Mouse (Mus musculus) kidney, postnatal 36 days (tissue): Measurements from ENCODE around the gene Zbtb20.

Experiments
- DNase-seq, 2 experiments: peaks; one replicate each; pipeline ENCODE4 v3.0.0; 2021 to 2022; ENCODE audit warnings: mixed read lengths in 2 of 2

The Zbtb20 gene

GRCm38 (mm10) chr16:43574006-43574764, 698.5 kb downstream of the Zbtb20 start:
- peak; percentile 95 for DNase-seq

DNA sequence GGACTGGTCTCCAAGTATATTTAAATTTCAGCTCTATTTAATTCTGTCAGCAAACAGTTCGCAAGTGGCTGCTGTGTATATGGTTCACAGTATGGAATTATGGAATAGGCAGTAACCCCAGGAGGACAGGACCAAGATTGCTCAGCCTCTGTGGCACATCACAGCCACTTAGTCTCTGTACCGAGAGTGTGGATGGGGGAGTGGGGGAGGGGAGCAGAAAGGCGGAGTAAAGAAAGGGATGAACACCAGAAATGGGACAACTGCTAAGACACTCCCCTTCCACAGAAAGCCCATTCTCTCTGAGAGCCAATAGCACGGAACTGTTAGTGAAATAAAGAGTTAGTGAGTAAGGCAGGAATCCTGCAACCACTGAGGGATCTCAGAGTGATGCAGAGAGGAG, 699.4 kb downstream of the Zbtb20 start:
- no peak for DNase-seq

- no peak for DNase-seq
These were observed 699.8 kb downstream of the Zbtb20 start for GRCm38 (mm10) chr16:43575507-43575906.

DNA sequence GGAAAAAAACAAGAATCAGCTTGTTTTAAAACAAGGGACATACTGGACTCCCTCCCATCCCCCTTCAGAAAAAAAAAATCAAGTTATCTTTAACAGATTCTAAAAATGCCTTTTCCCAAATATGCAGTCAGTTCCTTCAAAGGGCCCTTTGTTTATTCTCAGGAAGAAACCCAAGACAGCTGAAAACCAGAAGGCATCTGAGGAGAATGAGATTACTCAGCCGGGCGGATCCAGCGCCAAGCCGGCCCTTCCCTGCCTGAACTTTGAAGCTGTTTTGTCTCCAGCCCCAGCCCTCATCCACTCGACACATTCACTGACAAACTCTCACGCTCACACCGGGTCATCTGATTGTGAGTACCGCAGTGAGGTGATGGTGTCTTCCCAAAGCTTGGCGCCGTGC, 701.7 kb downstream of the Zbtb20 start:
- peak; percentile 69 to 73 for DNase-seq

- no peak for DNase-seq
These were observed 702.7 kb downstream of the Zbtb20 start for GRCm38 (mm10) chr16:43578351-43578750.

- DNase-seq: peak; percentile 89 to 93
These were observed 703.4 kb downstream of the Zbtb20 start for GRCm38 (mm10) chr16:43579111-43579510.

- DNase-seq: no peak
These were observed 704.7 kb downstream of the Zbtb20 start for GRCm38 (mm10) chr16:43580321-43580822.

GRCm38 (mm10) chr16:43581551-43581950, 705.9 kb downstream of the Zbtb20 start:
- peak in 1 of 2 experiments; percentile 36 for DNase-seq

DNA sequence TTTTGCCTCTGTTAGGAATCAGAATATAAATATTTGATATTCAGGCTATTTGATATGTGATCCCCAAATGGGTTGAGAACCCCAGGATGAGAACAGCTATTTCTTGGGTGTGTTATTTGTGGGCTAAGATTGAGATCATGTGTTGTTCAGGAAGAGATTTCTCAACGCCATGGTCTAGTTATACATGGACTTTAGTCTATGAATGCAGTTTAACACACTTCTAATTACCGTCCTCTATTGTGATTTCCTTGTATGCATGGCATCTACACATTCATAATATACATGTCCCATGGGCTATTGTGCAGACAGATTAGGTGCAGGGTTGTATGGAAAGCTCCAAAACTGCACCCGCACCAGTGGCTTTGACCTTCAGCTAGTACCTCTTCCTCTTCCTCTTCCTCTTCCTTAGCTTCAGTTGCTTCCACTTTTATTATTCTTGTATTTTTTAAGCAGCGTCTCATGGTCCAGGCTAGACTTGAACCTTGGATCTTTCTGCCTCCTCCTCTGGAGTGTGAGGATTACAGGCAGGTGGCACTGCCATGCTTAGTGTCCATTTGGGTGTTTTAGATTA, 711.3 kb downstream of the Zbtb20 start:
- DNase-seq: no peak

- DNase-seq: no peak
These were observed 715.2 kb downstream of the Zbtb20 start for GRCm38 (mm10) chr16:43590704-43591493.

- DNase-seq: peak in 1 of 2 experiments; percentile 29
These were observed 716.4 kb downstream of the Zbtb20 start for GRCm38 (mm10) chr16:43592062-43592461.

DNA sequence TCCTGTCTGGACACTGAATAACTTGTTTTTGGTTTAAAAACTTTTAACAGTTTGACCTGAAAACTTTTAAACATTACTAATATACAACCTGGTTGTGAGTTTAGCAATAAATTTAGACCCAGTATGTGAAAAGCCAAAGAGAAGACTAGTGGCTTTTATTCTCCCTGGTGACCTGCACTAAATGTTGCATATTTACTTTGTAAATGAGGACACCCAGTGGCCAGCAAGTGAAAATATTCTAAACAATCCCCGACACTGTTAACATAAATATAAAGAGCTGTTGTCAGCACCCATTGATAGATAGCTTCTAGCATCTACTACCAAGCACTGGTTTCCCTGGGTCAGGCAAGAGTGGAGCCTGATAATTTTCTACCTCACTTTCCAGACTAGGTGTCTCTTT, 717.1 kb downstream of the Zbtb20 start:
- no peak for DNase-seq

GRCm38 (mm10) chr16:43597375-43598060, 721.8 kb downstream of the Zbtb20 start:
- no peak for DNase-seq

- no peak for DNase-seq
These were observed 724.0 kb downstream of the Zbtb20 start for GRCm38 (mm10) chr16:43599707-43600106.

DNA sequence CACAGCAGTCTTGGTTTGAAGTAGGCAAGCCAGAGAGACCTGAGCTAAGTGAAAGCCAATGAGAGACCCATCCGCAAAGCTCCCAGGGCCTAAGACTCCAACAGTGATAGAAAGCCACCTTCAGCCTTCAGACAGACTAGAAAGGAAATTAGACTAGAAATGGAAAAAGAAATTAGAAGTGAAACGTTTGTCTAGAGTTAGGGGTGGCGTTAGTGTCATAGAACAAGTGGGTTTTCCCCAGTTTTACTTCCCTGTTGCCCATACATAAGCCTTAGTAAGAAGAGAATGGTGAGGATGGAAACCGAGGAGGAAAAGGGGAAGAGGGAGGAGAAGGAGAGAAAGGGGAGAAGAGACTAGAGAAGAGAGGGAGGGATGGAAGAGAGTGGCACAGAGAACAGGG, 726.9 kb downstream of the Zbtb20 start:
- DNase-seq: no peak

GRCm38 (mm10) chr16:43603591-43604141, 728.0 kb downstream of the Zbtb20 start:
- DNase-seq: no peak

DNA sequence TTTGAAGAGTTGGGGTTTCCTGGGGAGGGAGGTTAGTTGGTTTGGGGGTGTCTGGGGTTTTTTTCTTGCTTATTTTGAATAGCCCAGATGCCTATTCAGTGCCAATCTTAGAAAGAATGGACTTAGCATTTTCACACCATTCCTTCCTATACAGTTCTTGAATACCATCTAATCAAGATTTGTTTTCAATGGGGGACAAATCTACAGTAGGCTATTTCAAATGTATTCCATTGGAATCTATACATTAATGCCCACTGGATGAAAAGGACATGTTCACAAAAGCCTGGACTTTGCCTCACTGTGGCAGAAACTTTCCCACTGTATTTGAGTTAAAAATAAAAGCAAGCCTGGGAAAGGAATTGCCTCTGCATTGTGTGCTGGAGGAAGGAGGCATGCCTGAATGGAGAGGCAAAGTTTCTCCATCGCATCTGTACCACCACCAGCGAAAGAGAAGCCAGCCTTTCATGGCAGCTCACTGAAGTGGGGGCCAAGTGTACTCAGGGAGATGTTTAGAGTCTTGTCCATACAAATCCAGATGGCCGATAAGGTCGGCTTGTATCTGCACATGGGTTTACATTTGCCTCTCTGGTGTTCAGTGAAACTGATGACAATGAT, 728.8 kb downstream of the Zbtb20 start:
- DNase-seq: no peak

GRCm38 (mm10) chr16:43607086-43607485, 731.4 kb downstream of the Zbtb20 start:
- no peak for DNase-seq

- no peak for DNase-seq
These were observed 732.4 kb downstream of the Zbtb20 start for GRCm38 (mm10) chr16:43608066-43608465.

DNA sequence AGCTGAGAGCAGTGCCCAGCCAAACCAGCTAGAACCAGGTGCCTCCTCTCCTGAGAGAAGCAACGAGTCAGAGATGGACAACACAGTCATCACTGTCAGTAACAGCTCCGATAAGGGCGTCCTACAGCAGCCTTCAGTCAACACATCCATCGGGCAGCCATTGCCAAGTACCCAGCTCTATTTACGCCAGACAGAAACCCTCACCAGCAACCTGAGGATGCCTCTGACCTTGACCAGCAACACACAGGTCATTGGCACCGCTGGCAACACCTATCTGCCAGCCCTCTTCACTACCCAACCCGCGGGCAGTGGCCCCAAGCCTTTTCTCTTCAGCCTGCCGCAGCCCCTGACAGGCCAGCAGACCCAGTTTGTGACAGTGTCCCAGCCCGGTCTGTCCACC, 734.7 kb downstream of the Zbtb20 start:
- DNase-seq: no peak

DNA sequence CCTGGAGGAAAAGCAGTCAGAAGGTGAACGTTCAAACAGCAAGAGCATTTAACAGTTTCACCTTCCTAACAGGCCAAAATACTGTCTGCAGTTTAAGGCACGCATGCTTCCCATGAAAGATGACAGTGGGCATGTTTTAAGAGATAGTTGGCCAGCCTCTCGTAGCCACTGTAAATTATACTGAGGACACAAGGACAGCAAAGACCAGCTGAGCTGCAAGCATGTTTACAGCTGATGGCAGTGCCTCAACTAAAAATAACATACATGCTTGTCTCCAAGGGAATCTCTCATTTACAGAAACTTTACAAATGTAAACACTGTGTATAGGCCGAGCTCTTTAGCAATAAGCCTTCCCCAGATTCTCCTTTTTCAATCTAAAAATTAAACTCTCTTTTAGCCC, 740.7 kb downstream of the Zbtb20 start:
- DNase-seq: no peak

DNA sequence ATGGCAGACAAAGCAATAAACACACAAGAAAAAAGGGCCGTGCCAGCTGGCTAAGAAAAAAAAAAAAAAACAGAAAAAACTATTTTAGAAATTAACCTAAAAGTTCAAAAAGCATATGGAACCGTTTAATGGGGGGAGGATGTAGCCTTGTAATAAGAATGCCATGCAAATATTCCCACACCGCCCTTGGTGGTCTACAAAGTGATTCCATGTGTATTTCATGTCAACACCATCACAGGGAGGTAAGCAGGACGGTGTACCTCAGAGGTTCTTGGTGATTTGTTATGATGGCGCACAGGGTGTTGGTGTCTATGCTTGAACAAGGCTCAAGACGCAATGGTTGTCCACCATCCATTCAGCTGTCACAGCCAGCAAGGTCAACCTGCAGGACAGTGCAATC, 741.7 kb downstream of the Zbtb20 start:
- no peak for DNase-seq
